Mouse (Mus musculus): ENCODE measurements around the gene Aco2. TPM values are rescaled to one million over a fixed set of nuclear protein-coding genes. Genes with fewer than 3 reads are reported as not detected.
A peak's percentile ranks its signal among the peaks of the same experiment; 100 is the strongest.

Aco2 gene
- polyA plus RNA-seq, 1 experiment from 2014 or later, result 213 TPM

- ATAC-seq (ENCODE audit: low FRiP score, low read depth), result no peak
- Histone ChIP-seq H3K27ac (peak within 1 kb of the TSS; percentile 59), H3K9me3 (no peaks in the 10 kb centered on the region), H3K27me3 (replicated peaks) (no peaks in the 10 kb centered on the region), H3K9ac (peak within 1 kb of the TSS; percentile 82), H3K4me2 (replicated peaks) (peak within 1 kb of the TSS; percentile 85), H3K4me1 (peaks cover 14% of the 10 kb centered on the region), H3K36me3 (peaks cover 3% of the 10 kb centered on the region; the same call in 1 of the 2 replicates), H3K4me3 (peak within 1 kb of the TSS; percentile 89)
- under 1% methylated on average over 44 of the region's 44 CpGs for WGBS
These were observed 13.4 kb upstream of the Aco2 start, which contains the start of gene Tob2 for GRCm38 (mm10) chr15:81858517-81859329. Gene Tob2 (minus strand): TSS chr15:81858796.

GRCm38 (mm10) chr15:81859330-81860255 is 12.5 kb upstream of the Aco2 start:
- ATAC-seq (ENCODE audit: low FRiP score, low read depth), result peak; percentile 81
- Histone ChIP-seq H3K9me3 (no peaks in the 10 kb centered on the region), H3K27me3 (replicated peaks) (no peaks in the 10 kb centered on the region), H3K9ac (peak overlapping the region; percentile 82), H3K36me3 (peaks cover 12% of the 10 kb centered on the region), H3K4me2 (replicated peaks) (peak overlapping the region; percentile 85), H3K27ac (peak overlapping the region; percentile 59), H3K4me1 (peaks cover 14% of the 10 kb centered on the region), H3K4me3 (peak overlapping the region; percentile 89)
- WGBS, result under 1% methylated on average over 39 of the region's 39 CpGs

GRCm38 (mm10) chr15:81860471-81861135 is 11.5 kb upstream of the Aco2 start:
- 44% methylated on average over 8 of the region's 8 CpGs for WGBS
- Histone ChIP-seq H3K4me3 (no peak overlapping the region), H3K4me1 (peaks cover 9% of the 10 kb centered on the region), H3K36me3 (peaks cover 21% of the 10 kb centered on the region), H3K9ac (no peak overlapping the region), H3K27me3 (replicated peaks) (no peaks in the 10 kb centered on the region), H3K27ac (no peak overlapping the region), H3K4me2 (replicated peaks) (peak overlapping the region; percentile 85), H3K9me3 (no peaks in the 10 kb centered on the region)
- no peak for ATAC-seq (ENCODE audit: low FRiP score, low read depth)

- Histone ChIP-seq H3K27ac (no peak overlapping the region), H3K36me3 (peaks cover 57% of the 10 kb centered on the region)
These were observed 7.9 kb upstream of the Aco2 start for GRCm38 (mm10) chr15:81864238-81864637.

GRCm38 (mm10) chr15:81869985-81870384 is 2.1 kb upstream of the Aco2 start:
- Histone ChIP-seq H3K9ac (no peak overlapping the region), H3K9me3 (no peaks in the 10 kb centered on the region), H3K27ac (no peak overlapping the region), H3K4me1 (peaks cover 11% of the 10 kb centered on the region), H3K4me3 (no peak overlapping the region), H3K27me3 (replicated peaks) (no peaks in the 10 kb centered on the region), H3K4me2 (replicated peaks) (no peak overlapping the region), H3K36me3 (peaks cover 56% of the 10 kb centered on the region)
- 99% methylated on average over 5 of the region's 5 CpGs for WGBS
- ATAC-seq (ENCODE audit: low FRiP score, low read depth), result no peak

More at GRCm38 (mm10) chr15:81864238-81864637, 7.9 kb upstream of the Aco2 start:
- Histone ChIP-seq H3K27me3 (replicated peaks) (no peaks in the 10 kb centered on the region), H3K9ac (no peak overlapping the region), H3K4me1 (no peaks in the 10 kb centered on the region), H3K4me3 (no peak overlapping the region), H3K9me3 (no peaks in the 10 kb centered on the region), H3K4me2 (replicated peaks) (no peak overlapping the region)
- 92% methylated on average over 7 of the region's 7 CpGs for whole genome bisulfite sequencing
- ATAC-seq (ENCODE audit: low FRiP score, low read depth), result no peak

- Histone ChIP-seq H3K36me3 (peaks cover 38% of the 10 kb centered on the region), H3K9ac (peak within 1 kb of the TSS; percentile 84), H3K27me3 (replicated peaks) (no peaks in the 10 kb centered on the region), H3K4me1 (peaks cover 11% of the 10 kb centered on the region), H3K4me3 (peak within 1 kb of the TSS; percentile 96), H3K4me2 (replicated peaks) (peak within 1 kb of the TSS; percentile 80), H3K27ac (peak within 1 kb of the TSS; percentile 91), H3K9me3 (no peaks in the 10 kb centered on the region)
- ATAC-seq (ENCODE audit: low FRiP score, low read depth), result peak; percentile 86
- WGBS, result under 1% methylated on average over 30 of the region's 30 CpGs
These were observed 376 bp upstream of the Aco2 start, which contains the start of gene Phf5a for GRCm38 (mm10) chr15:81871604-81872261. Gene Phf5a (minus strand): TSS chr15:81871911.

GRCm38 (mm10) chr15:81879531-81880401 is 7.7 kb downstream of the Aco2 start:
- Histone ChIP-seq H3K4me3 (no peak overlapping the region), H3K27ac (peak overlapping the region; percentile 63), H3K36me3 (no peaks in the 10 kb centered on the region), H3K9ac (no peak overlapping the region), H3K9me3 (no peaks in the 10 kb centered on the region), H3K27me3 (replicated peaks) (no peaks in the 10 kb centered on the region), H3K4me1 (peaks cover 22% of the 10 kb centered on the region), H3K4me2 (replicated peaks) (peak overlapping the region; percentile 40)
- peak; percentile 86; the same call in 1 of the 2 replicates for ATAC-seq (ENCODE audit: low FRiP score, low read depth)
- 56% methylated on average over 5 of the region's 5 CpGs for WGBS

GRCm38 (mm10) chr15:81882348-81882747 is 10.2 kb downstream of the Aco2 start:
- Histone ChIP-seq H3K27me3 (replicated peaks) (no peaks in the 10 kb centered on the region), H3K27ac (no peak overlapping the region), H3K9ac (no peak overlapping the region), H3K4me3 (no peak overlapping the region), H3K4me1 (peaks cover 22% of the 10 kb centered on the region), H3K4me2 (replicated peaks) (no peak overlapping the region), H3K9me3 (no peaks in the 10 kb centered on the region), H3K36me3 (no peaks in the 10 kb centered on the region)
- WGBS, result 95% methylated on average over 3 of the region's 3 CpGs
- ATAC-seq (ENCODE audit: low FRiP score, low read depth), result no peak

GRCm38 (mm10) chr15:81885418-81885934 is 13.4 kb downstream of the Aco2 start:
- Histone ChIP-seq H3K27ac (no peak overlapping the region), H3K4me3 (no peak overlapping the region), H3K4me1 (0 out of 2 replicates have a peak, but pooled peaks cover 3% of the 10 kb centered on the region), H3K4me2 (replicated peaks) (no peak overlapping the region), H3K27me3 (replicated peaks) (no peaks in the 10 kb centered on the region), H3K36me3 (peaks cover 17% of the 10 kb centered on the region), H3K9ac (no peak overlapping the region), H3K9me3 (no peaks in the 10 kb centered on the region)
- no peak for ATAC-seq (ENCODE audit: low FRiP score, low read depth)
- 68% methylated on average over 3 of the region's 3 CpGs for WGBS

GRCm38 (mm10) chr15:81886795-81887550 is 14.9 kb downstream of the Aco2 start:
- H3K9ac ChIP-seq, result no peak overlapping the region
- no peaks in the 10 kb centered on the region for H3K27me3 ChIP-seq (replicated peaks)
- H3K27ac ChIP-seq, result no peak overlapping the region
- no peaks in the 10 kb centered on the region for H3K4me1 ChIP-seq
- H3K4me2 ChIP-seq (replicated peaks), result no peak overlapping the region
- ATAC-seq (ENCODE audit: low FRiP score, low read depth), result no peak
- H3K4me3 ChIP-seq, result no peak overlapping the region
- WGBS, result 91% methylated on average over 6 of the region's 6 CpGs
- H3K36me3 ChIP-seq, result peaks cover 30% of the 10 kb centered on the region
- no peaks in the 10 kb centered on the region for H3K9me3 ChIP-seq
